In the genomic region with DNA sequence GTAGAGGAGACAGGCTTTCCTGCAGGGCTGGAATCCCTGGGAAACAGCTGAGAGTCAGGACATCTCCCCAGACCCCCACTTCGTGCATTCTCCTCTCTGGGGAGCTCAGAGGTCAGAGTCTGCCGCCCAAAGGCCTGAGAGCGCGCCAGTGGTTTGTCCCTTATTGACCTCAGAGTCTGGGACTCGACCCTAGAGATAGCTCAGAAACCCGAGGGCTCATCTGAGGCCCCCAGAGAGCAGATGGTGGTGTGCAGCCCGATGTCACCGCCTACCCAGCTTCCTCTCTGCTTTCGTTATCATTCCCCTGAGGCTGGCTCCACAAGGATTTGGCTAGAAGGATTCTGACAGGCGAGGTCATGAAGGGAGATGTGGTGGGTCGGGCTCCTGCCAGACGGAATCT, we compare ENCODE assay signal across 12 mouse cellular contexts. TPM values are rescaled to one million over a fixed set of nuclear protein-coding genes. Genes with fewer than 3 reads are reported as not detected.
DNase-seq lines count a peak whose midpoint lies in the region; ATAC-seq and TF ChIP-seq lines count a peak whose summit lies in the region.
"Had no signal": no experiment of that assay in that cellular context is flagged by ENCODE, and none has a peak within 500 bp of the region (broad histone marks: within the 10 kb centered on the region; RNA-seq: fewer than 3 reads in every experiment).

No protein-coding gene starts in this region.

- no peaks in the 10 kb centered on the region for H3K36me3 ChIP-seq in liver, embryonic 11.5 days (ENCODE audit: control insufficient read depth, insufficient read depth, low read length)
- no peaks in the 10 kb centered on the region for H3K36me3 ChIP-seq in heart, embryonic 10.5 days
- no peaks in the 10 kb centered on the region for H3K36me3 ChIP-seq in thymus, adult 2 months (ENCODE audit: control insufficient read depth, insufficient read depth, low read length)
- H3K36me3 ChIP-seq: forebrain, embryonic 12.5 days; heart, embryonic 13.5 days; hindbrain, embryonic 12.5 days; intestine, embryonic 15.5 days; liver, embryonic 15.5 days had no signal

- no peak for TF ChIP-seq CTCF in thymus, adult 2 months (IDR thresholded peaks at IDR 0.05; ENCODE audit: borderline replicate concordance, control insufficient read depth, extremely low read depth, insufficient read depth, low read length, poor library complexity)

- H3K4me1 ChIP-seq in liver, embryonic 11.5 days (replicated peaks; ENCODE audit: control insufficient read depth, insufficient read depth, low read length) = peaks cover 3% of the 10 kb centered on the region; the same call in 1 of the 2 replicates
- peaks cover 17% of the 10 kb centered on the region for H3K4me1 ChIP-seq in heart, embryonic 10.5 days
- H3K4me1 ChIP-seq in thymus, adult 2 months (replicated peaks; ENCODE audit: control insufficient read depth, insufficient read depth, low read length) = no peaks in the 10 kb centered on the region
- H3K4me1 ChIP-seq: forebrain, embryonic 12.5 days; hindbrain, embryonic 12.5 days; intestine, embryonic 15.5 days had no signal

- H3K27ac ChIP-seq in liver, embryonic 11.5 days (ENCODE audit: low read depth, low read length) = no peak overlapping the region
- H3K27ac ChIP-seq in heart, embryonic 10.5 days = peak overlapping the region; percentile 53
- no peak overlapping the region for H3K27ac ChIP-seq in thymus, adult 2 months (ENCODE audit: control insufficient read depth, insufficient read depth, low read length)
- H3K27ac ChIP-seq: forebrain, embryonic 12.5 days; heart, embryonic 13.5 days; hindbrain, embryonic 12.5 days; intestine, embryonic 15.5 days; liver, embryonic 15.5 days had no signal

- no peak overlapping the region for H3K4me3 ChIP-seq in liver, embryonic 11.5 days (ENCODE audit: low read depth, low read length)
- no peak overlapping the region for H3K4me3 ChIP-seq in heart, embryonic 10.5 days
- no peak overlapping the region for H3K4me3 ChIP-seq in thymus, adult 2 months (ENCODE audit: control insufficient read depth, insufficient read depth, low read length)
- H3K4me3 ChIP-seq: forebrain, embryonic 12.5 days; heart, embryonic 13.5 days; hindbrain, embryonic 12.5 days; intestine, embryonic 15.5 days; liver, embryonic 15.5 days had no signal

- peaks cover 3% of the 10 kb centered on the region; the same call in 1 of the 2 replicates for H3K27me3 ChIP-seq in liver, embryonic 11.5 days (replicated peaks; ENCODE audit: control insufficient read depth, insufficient read depth, low read length)
- H3K27me3 ChIP-seq in heart, embryonic 10.5 days (ENCODE audit: insufficient read depth, poor library complexity, severe bottlenecking) = peaks cover 7% of the 10 kb centered on the region
- H3K27me3 ChIP-seq in thymus, adult 2 months (ENCODE audit: control insufficient read depth, insufficient read depth, low read length) = no peaks in the 10 kb centered on the region
- H3K27me3 ChIP-seq: intestine, embryonic 15.5 days had no signal

- no peak for DNase-seq in liver, embryonic 11.5 days (ENCODE audit: low spot score)
- DNase-seq in liver = no peak
- no peak for DNase-seq in heart, embryonic 10.5 days (ENCODE audit: low spot score)
- peak; percentile 11 to 26 for DNase-seq in kidney, postnatal 36 days
- DNase-seq in lung, postnatal 36 days = peak; percentile 48
- no peak for DNase-seq in thymus, postnatal 25 days
- DNase-seq in thymus, adult 2 months = no peak

- ATAC-seq in liver, embryonic 11.5 days (replicated peaks; ENCODE audit: low FRiP score) = peak; percentile 63
- ATAC-seq: intestine, embryonic 15.5 days had no signal

- WGBS in liver, embryonic 11.5 days = 20% methylated on average over 12 of the region's 12 CpGs
- WGBS in heart, embryonic 10.5 days = 27% methylated on average over 12 of the region's 12 CpGs
- 77% methylated on average over 12 of the region's 12 CpGs for WGBS in thymus, adult 2 months

- no peak overlapping the region for H3K9ac ChIP-seq in liver, embryonic 11.5 days (ENCODE audit: low read depth, low read length)
- H3K9ac ChIP-seq: forebrain, embryonic 12.5 days; heart, embryonic 13.5 days; hindbrain, embryonic 12.5 days; intestine, embryonic 15.5 days; liver, embryonic 15.5 days had no signal

- H3K9me3 ChIP-seq in liver, embryonic 11.5 days (ENCODE audit: control insufficient read depth, low read length) = no peaks in the 10 kb centered on the region
- H3K9me3 ChIP-seq in heart, embryonic 10.5 days = no peaks in the 10 kb centered on the region
- H3K9me3 ChIP-seq: forebrain, embryonic 12.5 days; heart, embryonic 13.5 days; hindbrain, embryonic 12.5 days; intestine, embryonic 15.5 days; liver, embryonic 15.5 days had no signal

- TF ChIP-seq POLR2A in thymus, adult 2 months (IDR thresholded peaks at IDR 0.05; ENCODE audit: control insufficient read depth, extremely low read depth, insufficient read depth, low read length, poor library complexity) = no peak

- no peak overlapping the region for H3K4me2 ChIP-seq in liver, embryonic 11.5 days
- H3K4me2 ChIP-seq: forebrain, embryonic 12.5 days; heart, embryonic 13.5 days; hindbrain, embryonic 12.5 days; intestine, embryonic 15.5 days; liver, embryonic 15.5 days had no signal

RNA-seq across cellular contexts. Expression of a gene that starts 12.8 kb away (rescaled TPM):
- polyA plus RNA-seq in liver, embryonic 11.5 days (2014; fragmentation: Nextera tagmentation; extraction: Ambion mirVana) = 31.8 and 35.1 TPM in 2 replicates
- 27.8 and 31.4 TPM in 2 replicates for polyA plus RNA-seq in heart, embryonic 10.5 days (2016; fragmentation: Nextera tagmentation; extraction: Ambion mirVana)
- polyA plus RNA-seq in thymus, adult 2 months (2012; rRNA removed) = 19.6 and 29.2 TPM in 2 replicates

Comparison
In these comparisons a context has a peak if more than half of its experiments do, and no peak if none do; other contexts are left out.
1. DNase-seq: peak in kidney, postnatal 36 days (2 of 2) and lung, postnatal 36 days (single experiment); none in liver, embryonic 11.5 days (single experiment), liver (single experiment), heart, embryonic 10.5 days (single experiment), thymus, postnatal 25 days (single experiment) and thymus, adult 2 months (single experiment).